In genomic region chr1:155537005-155537642, GRCm38 (mm10) we compare ENCODE assay signal across 9 mouse cellular contexts. TPM values are rescaled to one million over a fixed set of nuclear protein-coding genes. Genes with fewer than 3 reads are reported as not detected.
DNase-seq lines count a peak whose midpoint lies in the region; ATAC-seq and TF ChIP-seq lines count a peak whose summit lies in the region.
"Had no signal": no experiment of that assay in that cellular context is flagged by ENCODE, and none has a peak within 500 bp of the region (broad histone marks: within the 10 kb centered on the region; RNA-seq: fewer than 3 reads in every experiment).

No protein-coding gene starts in this region.

- 0 out of 2 replicates have a peak, but pooled peaks cover 4% of the 10 kb centered on the region for H3K4me1 ChIP-seq in heart, postnatal 0 days (ENCODE audit: control insufficient read depth, insufficient read depth)
- no peaks in the 10 kb centered on the region for H3K4me1 ChIP-seq in lung, postnatal 0 days (ENCODE audit: insufficient read depth, low read depth, low read length)

- no peak overlapping the region for H3K9ac ChIP-seq in heart, postnatal 0 days (replicated peaks; ENCODE audit: low read depth, low read length)
- no peak overlapping the region for H3K9ac ChIP-seq in lung, postnatal 0 days (replicated peaks; ENCODE audit: low read depth)

- no peaks in the 10 kb centered on the region for H3K27me3 ChIP-seq in heart, postnatal 0 days (ENCODE audit: control insufficient read depth, insufficient read depth, low read length)
- H3K27me3 ChIP-seq in lung, postnatal 0 days (replicated peaks; ENCODE audit: insufficient read depth, low read length), result no peaks in the 10 kb centered on the region

- TF ChIP-seq EP300 in heart, postnatal 0 days (IDR thresholded peaks at IDR 0.05; ENCODE audit: low read depth), result no peak
- TF ChIP-seq EP300 in lung, postnatal 0 days (IDR thresholded peaks at IDR 0.05), result no peak

- no peaks in the 10 kb centered on the region for H3K9me3 ChIP-seq in heart, postnatal 0 days (replicated peaks; ENCODE audit: control insufficient read depth, low read length)
- no peaks in the 10 kb centered on the region for H3K9me3 ChIP-seq in lung, postnatal 0 days (ENCODE audit: low read length)

- H3K36me3 ChIP-seq in heart, postnatal 0 days (replicated peaks; ENCODE audit: control insufficient read depth, insufficient read depth, low read length), result no peaks in the 10 kb centered on the region
- H3K36me3 ChIP-seq in lung, postnatal 0 days (ENCODE audit: insufficient read depth, low read length), result no peaks in the 10 kb centered on the region

- no peak overlapping the region for H3K4me3 ChIP-seq in heart, postnatal 0 days (ENCODE audit: low read depth, low read length)
- no peak overlapping the region for H3K4me3 ChIP-seq in lung, postnatal 0 days (ENCODE audit: low read depth, low read length)
- H3K4me3 ChIP-seq: myocyte had no signal

- ATAC-seq in heart, postnatal 0 days (ENCODE audit: insufficient read depth, low read depth), result no peak; the same call in 1 of the 2 replicates
- ATAC-seq in lung, postnatal 0 days, result peak; percentile 40; the same call in 1 of the 2 replicates

- peak; percentile 80 for TF ChIP-seq CTCF in heart, postnatal 0 days (IDR thresholded peaks at IDR 0.05; ENCODE audit: low read depth)
- TF ChIP-seq CTCF in lung, postnatal 0 days (IDR thresholded peaks at IDR 0.05), result peak; percentile 92

- H3K4me2 ChIP-seq in heart, postnatal 0 days (ENCODE audit: low read depth, low read length), result no peak overlapping the region
- no peak overlapping the region for H3K4me2 ChIP-seq in lung, postnatal 0 days (replicated peaks; ENCODE audit: low read depth, low read length)

- peak; percentile 79 for DNase-seq in gastrocnemius, adult 18-20 months (ENCODE audit: low spot score)
- no peak for DNase-seq in gastrocnemius, postnatal 14 days
- peak; percentile 59 for DNase-seq in right cerebral cortex, postnatal 10 days (ENCODE audit: low spot score in 2 of 2)
- no peak for DNase-seq in right cerebral cortex, postnatal 36 days (ENCODE audit: low spot score in 2 of 2)
- peak; percentile 68 for DNase-seq in cerebellum, adult 8-10 months
- DNase-seq in heart, postnatal 0 days (ENCODE audit: low spot score), result peak; percentile 69
- peak; percentile 83 for DNase-seq in lung, postnatal 0 days (ENCODE audit: low spot score)
- DNase-seq in testis, postnatal 10 days (ENCODE audit: low spot score), result peak; percentile 70

- WGBS in heart, postnatal 0 days, result 3% methylated on average over 2 of the region's 2 CpGs
- WGBS in lung, postnatal 0 days, result 3% methylated on average over 2 of the region's 2 CpGs

- H3K27ac ChIP-seq in heart, postnatal 0 days (ENCODE audit: low read depth), result no peak overlapping the region
- H3K27ac ChIP-seq in lung, postnatal 0 days (ENCODE audit: low read length), result no peak overlapping the region

- intact Hi-C loops in gastrocnemius, postnatal 14 days (cut with DNase I; ENCODE audit: low total_unique reads), result loop anchor here (5.0 to 10.0 kb wide), 2 partner anchors 122 to 245 kb away; partner anchors contain the start of gene Xpr1

RNA-seq across cellular contexts. Expression of gene Acbd6, which starts 20.8 kb away (rescaled TPM):
- 10 to 100 TPM; 65.9 to 66.8 TPM for total RNA-seq in gastrocnemius, adult 18-20 months (2021)
- 10 to 100 TPM; 50.0 to 54.9 TPM for total RNA-seq in gastrocnemius, postnatal 14 days (2021)
- 46.3 and 63.6 TPM in 2 replicates for total RNA-seq in heart, postnatal 0 days (2014; rRNA removed; ENCODE audit: low replicate concordance)
- polyA plus RNA-seq in heart, postnatal 0 days (2015; fragmentation: Nextera tagmentation; extraction: Ambion mirVana), result 55.0 and 55.7 TPM in 2 replicates
- polyA plus RNA-seq in lung, postnatal 0 days (2015; fragmentation: Nextera tagmentation; extraction: Ambion mirVana), result 57.6 and 59.4 TPM in 2 replicates

Comparison
In these comparisons a context has a peak if more than half of its experiments do, and no peak if none do; other contexts are left out.
1. DNase-seq: peak in gastrocnemius, adult 18-20 months (single experiment), right cerebral cortex, postnatal 10 days (2 of 2), cerebellum, adult 8-10 months (single experiment), heart, postnatal 0 days (single experiment), lung, postnatal 0 days (single experiment) and testis, postnatal 10 days (single experiment); none in gastrocnemius, postnatal 14 days (single experiment) and right cerebral cortex, postnatal 36 days (0 of 2).